Mouse (Mus musculus) bone marrow macrophage, adult 2 months (primary cell): ENCODE data around the gene AB124611. TPM values are rescaled to one million over a fixed set of nuclear protein-coding genes. Genes with fewer than 3 reads are reported as not detected.

Experiments used
- H3K27ac ChIP-seq: 2 replicates; pipeline ENCODE4 v1.5.1; 2012; ENCODE audit warnings: low read depth, low read length; ENCODE audit not compliant: insufficient read depth
- H3K4me1 ChIP-seq: 2 replicates; pipeline ENCODE4 v1.6.1; 2012; ENCODE audit warnings: low read length; ENCODE audit not compliant: control insufficient read depth, insufficient read depth
- H3K4me3 ChIP-seq: 2 replicates; pipeline ENCODE4 v1.5.1; 2012; ENCODE audit warnings: mild to moderate bottlenecking, low read length, moderate library complexity; ENCODE audit not compliant: insufficient read depth
- CTCF ChIP-seq: IDR thresholded peaks from 2 replicates; pipeline ENCODE4 v1.5.1; 2012; ENCODE audit warnings: low read depth, mild to moderate bottlenecking, low read length, moderate library complexity
- POLR2A ChIP-seq: IDR thresholded peaks from 2 replicates; pipeline ENCODE4 v1.6.1; 2012; ENCODE audit warnings: mild to moderate bottlenecking, low read depth, low read length, borderline replicate concordance
- polyA plus RNA-seq: library from polyadenylated mRNA; stranded (reverse); fragments of >200 nt; gene quantifications from 2 replicates; pipeline ENCODE4 v1.2.4, GENCODE M21; 2012; ENCODE audit not compliant: missing spikeins, insufficient read depth, insufficient read length

AB124611 gene
- polyA plus RNA-seq, 1 experiment: 156 TPM

GRCm38 (mm10) chr9:21594838-21595237 lies 68.9 kb downstream of the AB124611 start:
- Histone ChIP-seq H3K4me3 (no peak overlapping the region; the same call in 1 of the 2 replicates), H3K4me1 (peaks cover 12% of the 10 kb centered on the region; the same call in 1 of the 2 replicates), H3K27ac (no peak overlapping the region)
- TF ChIP-seq CTCF: no peak
- TF ChIP-seq POLR2A: no peak

Other genes starting within 250 kb of the AB124611 start
- 26.4 and 28.6 TPM in 2 replicates for gene Kri1, start 238.2 kb upstream of the AB124611 start, polyA plus RNA-seq
- gene Cdkn2d, start 234.8 kb upstream of the AB124611 start, polyA plus RNA-seq: 33.1 and 33.7 TPM in 2 replicates
- not detected in 2 replicates for gene Ap1m2, start 213.8 kb upstream of the AB124611 start, polyA plus RNA-seq
- gene Slc44a2, start 205.5 kb upstream of the AB124611 start, polyA plus RNA-seq: 48.8 and 55.0 TPM in 2 replicates
- gene Ilf3, start 158.3 kb upstream of the AB124611 start, polyA plus RNA-seq: 33.3 and 42.9 TPM in 2 replicates
- gene Qtrt1, start 114.3 kb upstream of the AB124611 start, polyA plus RNA-seq: 9.9 and 14.9 TPM in 2 replicates
- 118 and 129 TPM in 2 replicates for gene Dnm2, start 101.3 kb upstream of the AB124611 start, polyA plus RNA-seq
- gene Tmed1, start 15.9 kb upstream of the AB124611 start, polyA plus RNA-seq: 11.3 and 11.8 TPM in 2 replicates
- 19.1 and 20.5 TPM in 2 replicates for gene Carm1, start 20.7 kb downstream of the AB124611 start, polyA plus RNA-seq
- gene Timm29, start 66.5 kb downstream of the AB124611 start, polyA plus RNA-seq: 15.5 and 16.4 TPM in 2 replicates
- gene Yipf2, start 66.7 kb downstream of the AB124611 start, polyA plus RNA-seq: 16.1 and 17.9 TPM in 2 replicates
- 43.7 and 49.8 TPM in 2 replicates for gene Smarca4, start 90.0 kb downstream of the AB124611 start, polyA plus RNA-seq
- 30.4 and 36.5 TPM in 2 replicates for gene Ldlr, start 197.3 kb downstream of the AB124611 start, polyA plus RNA-seq
- 16.6 and 23.2 TPM in 2 replicates for gene Spc24, start 234.1 kb downstream of the AB124611 start, polyA plus RNA-seq